Mouse (Mus musculus): ENCODE measurements around the gene Dcaf17.

- TF ChIP-seq CTCF (IDR thresholded peaks at IDR 0.05; ENCODE audit: extremely low read depth, insufficient read depth, low read length) (no peak), POLR2A (IDR thresholded peaks at IDR 0.05; ENCODE audit: extremely low read depth, insufficient read depth, low read length) (no peak)
Measured at GRCm38 (mm10) chr2:71108541-71108940, 53.4 kb downstream of the Dcaf17 start.
